Mouse (Mus musculus) forebrain, embryonic 15.5 days (tissue): ENCODE results near the gene Gimap9. TPM values are rescaled to one million over a fixed set of nuclear protein-coding genes. Genes with fewer than 3 reads are reported as not detected.

ENCODE experiments used
- ATAC-seq: fragments of 200-750 bp; cut with Nextera tagmentation; replicated peaks from 2 replicates; pipeline ENCODE4 v1.8.0; 2017; ENCODE audit warnings: mild to moderate bottlenecking, moderate TSS enrichment, moderate library complexity
- H3K27ac ChIP-seq: fragments of 300-500 bp; sonication (generic); replicated peaks from 2 replicates; pipeline ENCODE4 v1.5.1; 2015; ENCODE audit warnings: mild to moderate bottlenecking, inconsistent platforms
- H3K27me3 ChIP-seq: fragments of 300-500 bp; sonication (generic); 2 replicates; pipeline ENCODE4 v1.6.1; 2015; ENCODE audit warnings: inconsistent platforms
- H3K36me3 ChIP-seq: fragments of 300-500 bp; sonication (generic); 2 replicates; pipeline ENCODE4 v1.6.1; 2015; ENCODE audit warnings: mild to moderate bottlenecking, inconsistent platforms
- H3K4me1 ChIP-seq: fragments of 300-500 bp; sonication (generic); 2 replicates; pipeline ENCODE4 v1.6.1; 2015; ENCODE audit warnings: inconsistent platforms
- H3K4me2 ChIP-seq: fragments of 300-500 bp; sonication (generic); replicated peaks from 2 replicates; pipeline ENCODE4 v1.6.1; 2015; ENCODE audit warnings: mild to moderate bottlenecking, inconsistent platforms
- H3K4me3 ChIP-seq: fragments of 300-500 bp; sonication (generic); 2 replicates; pipeline ENCODE4 v1.5.1; 2015; ENCODE audit warnings: mild to moderate bottlenecking, inconsistent platforms
- H3K9ac ChIP-seq: fragments of 300-500 bp; sonication (generic); replicated peaks from 2 replicates; pipeline ENCODE4 v1.6.1; 2015; ENCODE audit warnings: mild to moderate bottlenecking, inconsistent platforms
- H3K9me3 ChIP-seq: fragments of 300-500 bp; sonication (generic); 2 replicates; pipeline ENCODE4 v1.6.1; 2016; ENCODE audit warnings: inconsistent platforms
- WGBS: fragments of 180-500 bp; shearing (Covaris S2); methylation state at CpG from one replicate; pipeline ENCODE4 v1.1.7; 2015; ENCODE audit warnings: mixed read lengths; 5-methylcytosine and 5-hydroxymethylcytosine counted together
- polyA plus RNA-seq: library from polyadenylated mRNA; unstranded; fragments of >200 nt; fragmentation: Nextera tagmentation; extraction: Ambion mirVana; gene quantifications from 2 replicates; pipeline ENCODE4 v1.2.1, GENCODE M21; 2015

The Gimap9 gene
- polyA plus RNA-seq, 1 experiment from 2014 or later = 1.8 TPM

- Histone ChIP-seq H3K4me2 (no peak overlapping the region), H3K9me3 (no peaks in the 10 kb centered on the region), H3K4me1 (no peaks in the 10 kb centered on the region), H3K27me3 (no peaks in the 10 kb centered on the region), H3K36me3 (no peaks in the 10 kb centered on the region), H3K9ac (no peak overlapping the region), H3K4me3 (no peak overlapping the region), H3K27ac (no peak overlapping the region)
- WGBS = 86% methylated on average over 3 of the region's 3 CpGs
- ATAC-seq = no peak
These were observed 23.0 kb downstream of the Gimap9 start for GRCm38 (mm10) chr6:48698888-48699287.

- H3K27ac ChIP-seq = no peak overlapping the region
- no peaks in the 10 kb centered on the region for H3K9me3 ChIP-seq
- ATAC-seq = no peak
- H3K9ac ChIP-seq = no peak overlapping the region
- no peak overlapping the region for H3K4me2 ChIP-seq
- H3K36me3 ChIP-seq = no peaks in the 10 kb centered on the region
- H3K27me3 ChIP-seq = no peaks in the 10 kb centered on the region
- WGBS = 64% methylated on average over 5 of the region's 5 CpGs
- H3K4me3 ChIP-seq = no peak overlapping the region
- no peaks in the 10 kb centered on the region for H3K4me1 ChIP-seq
These were observed 24.5 kb downstream of the Gimap9 start for GRCm38 (mm10) chr6:48700251-48701075.

GRCm38 (mm10) chr6:48702146-48702545 is 26.2 kb downstream of the Gimap9 start:
- Histone ChIP-seq H3K4me3 (no peak overlapping the region), H3K27me3 (no peaks in the 10 kb centered on the region), H3K36me3 (no peaks in the 10 kb centered on the region), H3K4me2 (no peak overlapping the region), H3K9me3 (no peaks in the 10 kb centered on the region), H3K27ac (no peak overlapping the region), H3K9ac (no peak overlapping the region), H3K4me1 (no peaks in the 10 kb centered on the region)
- ATAC-seq = no peak
- 86% methylated on average over 7 of the region's 7 CpGs for WGBS

GRCm38 (mm10) chr6:48702601-48703000 is 26.7 kb downstream of the Gimap9 start:
- Histone ChIP-seq H3K9ac (no peak overlapping the region), H3K9me3 (no peaks in the 10 kb centered on the region), H3K4me1 (no peaks in the 10 kb centered on the region), H3K27ac (no peak overlapping the region), H3K36me3 (no peaks in the 10 kb centered on the region), H3K4me2 (no peak overlapping the region), H3K4me3 (no peak overlapping the region), H3K27me3 (no peaks in the 10 kb centered on the region)
- WGBS = 71% methylated on average over 5 of the region's 5 CpGs
- no peak for ATAC-seq

GRCm38 (mm10) chr6:48704146-48704545 is 28.2 kb downstream of the Gimap9 start:
- Histone ChIP-seq H3K4me3 (no peak overlapping the region), H3K4me1 (no peaks in the 10 kb centered on the region), H3K9me3 (no peaks in the 10 kb centered on the region), H3K9ac (no peak overlapping the region), H3K36me3 (no peaks in the 10 kb centered on the region), H3K4me2 (no peak overlapping the region), H3K27ac (no peak overlapping the region), H3K27me3 (no peaks in the 10 kb centered on the region)
- no peak for ATAC-seq

- Histone ChIP-seq H3K9ac (no peak overlapping the region), H3K27ac (no peak overlapping the region), H3K36me3 (no peaks in the 10 kb centered on the region), H3K9me3 (no peaks in the 10 kb centered on the region), H3K27me3 (no peaks in the 10 kb centered on the region), H3K4me2 (no peak overlapping the region), H3K4me1 (no peaks in the 10 kb centered on the region), H3K4me3 (no peak overlapping the region)
- ATAC-seq = no peak
- WGBS = 52% methylated on average over 3 of the region's 3 CpGs
These were observed 30.2 kb downstream of the Gimap9 start for GRCm38 (mm10) chr6:48706130-48706529.

GRCm38 (mm10) chr6:48718455-48718854 is 42.5 kb downstream of the Gimap9 start, which contains the start of the genes Gm28053 and Gimap7:
Gene Gm28053, plus strand, starts transcription at chr6:48718607.
Gene Gimap7, plus strand, starts transcription at chr6:48718621.
- H3K9ac ChIP-seq = no peak within 1 kb of the TSS
- H3K36me3 ChIP-seq = no peaks in the 10 kb centered on the region
- no peak within 1 kb of the TSS for H3K4me2 ChIP-seq
- no peak within 1 kb of the TSS for H3K27ac ChIP-seq
- WGBS = 45% methylated on average over 2 of the region's 2 CpGs
- no peaks in the 10 kb centered on the region for H3K27me3 ChIP-seq
- no peak within 1 kb of the TSS for H3K4me3 ChIP-seq
- no peaks in the 10 kb centered on the region for H3K9me3 ChIP-seq
- H3K4me1 ChIP-seq = no peaks in the 10 kb centered on the region
- no peak for ATAC-seq

GRCm38 (mm10) chr6:48720326-48720725 is 44.4 kb downstream of the Gimap9 start:
- Histone ChIP-seq H3K27ac (no peak overlapping the region), H3K4me3 (no peak overlapping the region), H3K36me3 (no peaks in the 10 kb centered on the region), H3K27me3 (no peaks in the 10 kb centered on the region), H3K9ac (no peak overlapping the region), H3K4me2 (no peak overlapping the region), H3K9me3 (no peaks in the 10 kb centered on the region), H3K4me1 (no peaks in the 10 kb centered on the region)
- WGBS = 79% methylated on average over 4 of the region's 4 CpGs
- no peak for ATAC-seq

- no peak overlapping the region for H3K4me2 ChIP-seq
- no peak for ATAC-seq
- H3K27me3 ChIP-seq = no peaks in the 10 kb centered on the region
- no peak overlapping the region for H3K9ac ChIP-seq
- no peak overlapping the region for H3K27ac ChIP-seq
- no peak overlapping the region for H3K4me3 ChIP-seq
- H3K9me3 ChIP-seq = no peaks in the 10 kb centered on the region
- 0 out of 2 replicates have a peak, but pooled peaks cover 2% of the 10 kb centered on the region for H3K4me1 ChIP-seq
- no peaks in the 10 kb centered on the region for H3K36me3 ChIP-seq
- WGBS = 87% methylated on average over 8 of the region's 8 CpGs
These were observed 47.5 kb downstream of the Gimap9 start for GRCm38 (mm10) chr6:48723468-48723867.

- no peak overlapping the region for H3K9ac ChIP-seq
- 0 out of 2 replicates have a peak, but pooled peaks cover 2% of the 10 kb centered on the region for H3K4me1 ChIP-seq
- H3K4me2 ChIP-seq = no peak overlapping the region
- WGBS = 0% methylated on average over 1 of the region's 1 CpGs
- ATAC-seq = peak; percentile 60; the same call in 1 of the 2 replicates
- no peak overlapping the region for H3K4me3 ChIP-seq
- no peaks in the 10 kb centered on the region for H3K9me3 ChIP-seq
- H3K27ac ChIP-seq = no peak overlapping the region
- H3K36me3 ChIP-seq = no peaks in the 10 kb centered on the region
- no peaks in the 10 kb centered on the region for H3K27me3 ChIP-seq
These were observed 49.5 kb downstream of the Gimap9 start for GRCm38 (mm10) chr6:48725476-48725875.

- no peak overlapping the region for H3K4me3 ChIP-seq
- H3K36me3 ChIP-seq = no peaks in the 10 kb centered on the region
- H3K4me2 ChIP-seq = no peak overlapping the region
- no peaks in the 10 kb centered on the region for H3K9me3 ChIP-seq
- no peaks in the 10 kb centered on the region for H3K27me3 ChIP-seq
- no peak for ATAC-seq
- H3K27ac ChIP-seq = no peak overlapping the region
- no peak overlapping the region for H3K9ac ChIP-seq
- 0 out of 2 replicates have a peak, but pooled peaks cover 2% of the 10 kb centered on the region for H3K4me1 ChIP-seq
- WGBS = 93% methylated on average over 5 of the region's 5 CpGs
These were observed 51.8 kb downstream of the Gimap9 start for GRCm38 (mm10) chr6:48727761-48728160.
